Mouse (Mus musculus) mesoderm, embryonic 11.5 days (tissue): ENCODE results near the gene Gm20388.
A peak's percentile ranks its signal among the peaks of the same experiment; 100 is the strongest.

Experiments used
- DNase-seq: peaks from one replicate; pipeline ENCODE4 v3.0.0-alpha.2; 2012; ENCODE audit warnings: low read depth, low spot score

Gene Gm20388

GRCm38 (mm10) chr8:121971488-121972058 lies 2060.9 kb downstream of the Gm20388 start:
- DNase-seq: no peak

DNA sequence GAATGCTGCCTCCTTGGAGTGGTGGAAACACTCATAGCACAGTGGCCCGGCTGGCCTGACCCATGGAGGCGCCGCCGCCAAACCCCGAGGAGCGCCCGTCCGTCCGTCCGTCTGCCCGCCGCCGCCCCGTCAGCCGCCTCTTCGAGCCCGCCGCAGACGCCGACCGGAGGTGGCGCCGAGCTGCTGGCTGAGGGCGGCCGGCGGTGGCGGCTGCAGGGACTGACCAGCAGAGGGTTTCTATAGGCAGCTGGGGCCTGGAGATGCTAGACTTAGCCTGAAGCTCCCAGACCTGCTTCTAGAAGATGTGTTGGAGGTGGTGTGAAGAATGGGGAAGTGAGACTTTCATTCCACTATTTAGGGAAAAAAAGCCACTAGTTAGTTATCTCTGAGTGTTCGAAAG lies 2063.3 kb downstream of the Gm20388 start:
- DNase-seq: no peak

GRCm38 (mm10) chr8:121977819-121978590 lies 2067.4 kb downstream of the Gm20388 start:
- peak; percentile 79 for DNase-seq

DNA sequence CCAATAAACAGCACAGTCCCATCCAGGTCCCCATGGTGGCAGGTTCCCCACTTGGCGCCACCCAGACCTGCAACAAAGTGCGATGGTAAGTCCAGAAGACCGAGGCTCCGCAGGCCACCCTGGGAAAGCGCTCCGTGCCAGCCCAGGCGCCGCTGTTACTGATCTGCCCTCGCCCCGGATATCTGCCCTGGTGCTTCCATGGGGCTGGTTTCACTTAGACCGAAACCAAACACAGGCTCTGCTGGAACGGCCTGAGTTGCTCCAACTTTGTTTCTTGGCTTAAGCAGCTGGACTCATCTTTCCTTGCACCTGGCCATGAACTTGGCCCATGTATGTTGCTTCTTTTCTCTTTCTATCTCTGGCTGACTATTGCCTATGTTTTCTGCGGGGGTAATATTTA lies 2068.0 kb downstream of the Gm20388 start:
- no peak for DNase-seq

GRCm38 (mm10) chr8:121980792-121981519 lies 2070.3 kb downstream of the Gm20388 start:
- no peak for DNase-seq

DNA sequence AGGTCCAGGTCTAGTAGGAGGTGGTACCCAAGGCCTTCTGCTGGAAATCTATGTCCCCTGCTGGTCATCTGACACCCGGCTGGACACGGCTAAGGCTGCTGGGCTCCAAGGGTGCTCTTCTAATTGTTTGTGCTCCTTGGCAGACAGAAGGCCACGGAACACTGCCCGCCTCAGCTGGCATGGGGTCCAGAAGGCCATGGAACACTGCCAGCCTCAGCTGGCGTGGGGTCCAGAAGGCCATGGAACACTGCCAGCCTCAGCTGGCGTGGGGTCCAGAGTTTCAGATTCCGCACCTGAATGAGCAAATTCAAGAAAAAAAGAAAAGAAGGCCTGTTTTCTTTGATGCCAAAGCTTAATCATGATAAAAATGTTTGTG lies 2070.9 kb downstream of the Gm20388 start:
- DNase-seq: no peak

DNA sequence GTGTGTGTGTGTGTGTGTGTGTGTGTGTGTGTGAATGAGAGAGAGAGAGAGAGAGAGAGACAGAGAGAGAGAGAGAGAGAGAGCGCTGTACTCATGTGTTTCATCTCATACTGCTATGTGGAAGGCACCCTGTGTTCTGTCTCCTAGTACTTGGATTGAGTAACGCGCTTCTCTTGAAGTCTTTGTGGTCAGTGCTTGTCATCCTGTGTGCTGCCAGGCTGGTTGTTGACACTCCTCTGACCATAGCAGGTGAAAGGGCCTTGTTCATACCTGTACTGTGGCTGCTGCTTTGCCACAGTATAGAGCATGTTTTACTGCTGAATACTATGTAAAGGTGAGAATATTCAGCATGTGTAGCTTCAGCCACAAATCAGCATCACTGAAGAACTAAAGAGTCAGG lies 2075.0 kb downstream of the Gm20388 start:
- no peak for DNase-seq

GRCm38 (mm10) chr8:121987892-121988291 lies 2077.3 kb downstream of the Gm20388 start:
- no peak for DNase-seq

DNA sequence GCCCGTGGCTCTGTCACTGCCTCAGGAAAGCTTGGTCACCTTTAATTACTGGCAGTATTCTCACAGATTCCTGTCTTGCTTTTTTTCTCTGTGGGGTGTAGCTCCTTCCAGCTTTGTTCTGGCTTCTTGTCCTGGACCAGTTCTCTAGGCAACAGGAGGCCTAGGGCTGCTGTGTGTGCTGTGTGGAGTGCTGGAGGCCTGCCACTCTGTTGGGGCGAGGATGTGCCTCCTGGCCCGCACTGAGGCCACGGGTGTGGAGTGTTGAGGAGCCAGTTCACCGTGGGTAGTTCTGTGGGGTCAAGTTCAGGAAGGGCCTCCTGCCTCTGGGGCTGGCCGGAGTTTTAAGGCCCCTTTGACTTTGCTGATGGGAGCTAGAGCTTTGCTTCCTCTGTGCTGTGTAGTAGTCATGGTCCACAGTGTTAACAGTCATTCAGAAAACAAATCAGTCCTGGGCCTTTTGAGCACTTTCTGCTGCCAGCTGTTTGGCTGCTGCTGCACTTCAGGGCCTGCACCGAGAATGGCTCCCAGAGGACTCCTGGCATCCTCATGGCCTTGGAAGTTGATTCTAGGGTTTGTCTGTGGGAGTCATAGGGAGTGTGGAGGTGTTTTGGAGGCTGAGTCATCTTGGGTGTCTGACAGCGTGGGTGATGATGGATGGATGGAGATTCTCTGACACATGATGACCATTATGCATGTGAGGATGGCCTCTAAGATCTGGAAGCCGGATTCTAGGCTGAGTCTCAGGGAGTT lies 2080.0 kb downstream of the Gm20388 start:
- no peak for DNase-seq

DNA sequence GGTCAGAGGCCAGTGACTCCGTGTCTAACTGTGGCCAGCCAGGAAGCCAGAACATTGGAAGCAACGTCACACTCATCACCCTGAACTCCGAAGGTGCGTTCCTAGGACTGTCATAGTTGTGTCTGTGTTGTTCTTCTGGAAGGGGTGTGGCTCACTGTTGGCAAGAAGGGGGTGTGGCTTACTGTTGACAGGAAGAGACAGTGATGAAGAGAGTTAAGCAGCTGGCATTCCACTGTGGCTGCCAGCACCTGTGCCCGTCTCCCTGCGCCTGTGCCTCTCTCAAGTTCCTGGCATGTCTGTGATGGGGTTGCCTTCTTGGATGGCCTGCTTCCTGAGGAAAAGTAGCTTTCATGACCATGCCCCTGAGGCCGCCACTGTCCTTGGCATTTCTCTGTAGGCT lies 2081.0 kb downstream of the Gm20388 start:
- DNase-seq: no peak

GRCm38 (mm10) chr8:121992911-121993310 lies 2082.3 kb downstream of the Gm20388 start:
- no peak for DNase-seq

GRCm38 (mm10) chr8:121995112-121995511 lies 2084.5 kb downstream of the Gm20388 start:
- no peak for DNase-seq

- DNase-seq: no peak
Observed at GRCm38 (mm10) chr8:121995895-121996294, 2085.3 kb downstream of the Gm20388 start.

- DNase-seq: no peak
Observed at GRCm38 (mm10) chr8:121998631-121999030, 2088.0 kb downstream of the Gm20388 start.

DNA sequence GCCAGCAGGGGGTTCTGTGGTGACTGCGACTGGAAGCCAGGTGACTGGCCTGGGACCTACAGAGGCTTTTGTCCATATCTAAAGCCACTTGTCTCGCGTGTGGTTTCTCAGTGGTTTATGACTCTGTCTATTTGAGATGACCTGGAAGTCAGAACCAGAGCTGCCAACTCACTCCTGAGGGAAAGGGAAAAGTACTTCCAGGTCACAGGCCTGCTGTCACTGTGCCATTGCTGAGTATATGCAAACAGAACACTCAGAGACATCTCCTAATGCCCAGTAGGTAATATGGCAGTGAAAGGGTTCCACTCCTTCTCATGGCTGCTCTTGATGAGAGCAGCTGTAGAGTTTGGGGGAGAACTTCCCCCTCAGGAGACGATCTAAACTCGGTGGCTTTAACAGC lies 2088.6 kb downstream of the Gm20388 start:
- DNase-seq: no peak

- no peak for DNase-seq
Observed at GRCm38 (mm10) chr8:122001339-122002115, 2090.9 kb downstream of the Gm20388 start.

- no peak for DNase-seq
Observed at GRCm38 (mm10) chr8:122003646-122004045, 2093.0 kb downstream of the Gm20388 start.

- no peak for DNase-seq
Observed at GRCm38 (mm10) chr8:122004131-122004530, 2093.5 kb downstream of the Gm20388 start.

DNA sequence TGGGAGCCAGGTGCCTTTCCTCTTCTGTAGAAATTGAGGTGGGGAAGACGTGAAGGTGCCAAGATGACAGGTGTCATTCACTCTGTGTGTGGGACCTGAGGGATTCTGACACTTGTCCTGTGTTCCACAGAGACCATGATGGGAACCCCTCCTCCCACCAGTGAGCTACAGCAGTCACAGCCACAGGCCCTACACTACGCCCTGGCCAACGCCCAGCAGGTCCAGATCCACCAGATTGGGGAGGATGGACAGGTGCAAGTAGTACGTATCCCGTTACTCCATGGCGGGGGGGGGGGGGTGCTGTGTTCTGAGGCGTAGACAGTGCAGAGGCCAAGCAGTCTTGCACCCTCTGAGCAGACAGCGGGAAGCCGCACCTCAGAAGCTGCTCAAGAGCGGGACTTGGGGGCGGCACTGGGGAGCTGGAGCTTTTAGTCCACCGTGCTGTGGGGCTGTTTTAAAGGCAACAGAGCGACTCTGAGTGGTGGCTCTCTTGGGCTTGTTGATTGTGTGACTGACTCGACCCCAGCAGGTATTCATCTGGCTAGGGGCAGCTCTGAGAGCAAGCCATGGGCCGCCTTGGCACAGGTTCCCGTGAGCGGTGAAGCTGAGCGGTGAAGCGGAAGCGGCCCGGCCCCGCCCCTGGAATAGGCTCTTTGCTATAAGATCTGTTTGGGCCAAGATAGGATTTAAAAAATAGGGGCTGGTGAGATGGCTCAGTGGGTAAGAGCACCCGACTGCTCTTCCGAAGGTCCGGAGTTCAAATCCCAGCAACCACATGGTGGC lies 2095.0 kb downstream of the Gm20388 start:
- DNase-seq: no peak

- DNase-seq: no peak
Observed at GRCm38 (mm10) chr8:122006688-122007484, 2096.2 kb downstream of the Gm20388 start.
